Mouse (Mus musculus): ENCODE results near the gene Clps.

- TF ChIP-seq CTCF (conservative IDR thresholded peaks at IDR 0.05 in 1 of 2, IDR thresholded peaks at IDR 0.05 in 1 of 2; ENCODE audit: low read depth in 2 of 2, low read length in 2 of 2) = no peak
- TF ChIP-seq USF1 (IDR thresholded peaks at IDR 0.05; ENCODE audit: low read depth, low read length) = no peak
- no peak for TF ChIP-seq ELF1 (IDR thresholded peaks at IDR 0.05; ENCODE audit: low read depth, low read length)
- peak; percentile 57; the same call in 1 of the 2 replicates for TF ChIP-seq MAX (IDR thresholded peaks at IDR 0.05; ENCODE audit: low read length)
- TF ChIP-seq RCOR1 (conservative IDR thresholded peaks at IDR 0.05; ENCODE audit: low read depth, low read length) = no peak
Measured at GRCm38 (mm10) chr17:28580396-28580795, 19.8 kb upstream of the Clps start.
